Mouse (Mus musculus) midbrain, embryonic 15.5 days (tissue): ENCODE results near the gene Paqr9. TPM values are rescaled to one million over a fixed set of nuclear protein-coding genes. Genes with fewer than 3 reads are reported as not detected.

Source experiments
- ATAC-seq: fragments of 200-750 bp; cut with Nextera tagmentation; replicated peaks from 2 replicates; pipeline ENCODE4 v1.8.0; 2017; ENCODE audit warnings: moderate TSS enrichment
- H3K27ac ChIP-seq: fragments of 300-500 bp; sonication (generic); 2 replicates; pipeline ENCODE4 v1.5.1; 2015; ENCODE audit warnings: mild to moderate bottlenecking, inconsistent platforms
- H3K27me3 ChIP-seq: fragments of 300-500 bp; sonication (generic); replicated peaks from 2 replicates; pipeline ENCODE4 v1.6.1; 2015; ENCODE audit warnings: inconsistent platforms
- H3K36me3 ChIP-seq: fragments of 300-500 bp; sonication (generic); replicated peaks from 2 replicates; pipeline ENCODE4 v1.6.1; 2015; ENCODE audit warnings: inconsistent platforms
- H3K4me1 ChIP-seq: fragments of 300-500 bp; sonication (generic); 2 replicates; pipeline ENCODE4 v1.6.1; 2015; ENCODE audit warnings: inconsistent platforms
- H3K4me2 ChIP-seq: fragments of 300-500 bp; sonication (generic); 2 replicates; pipeline ENCODE4 v1.6.1; 2015; ENCODE audit warnings: inconsistent platforms, mild to moderate bottlenecking, moderate library complexity
- H3K4me3 ChIP-seq: fragments of 300-500 bp; sonication (generic); 2 replicates; pipeline ENCODE4 v1.5.1; 2015; ENCODE audit warnings: mild to moderate bottlenecking, inconsistent platforms
- H3K9ac ChIP-seq: fragments of 300-500 bp; sonication (generic); 2 replicates; pipeline ENCODE4 v1.6.1; 2015; ENCODE audit warnings: mild to moderate bottlenecking, inconsistent platforms
- H3K9me3 ChIP-seq: fragments of 300-500 bp; sonication (generic); 2 replicates; pipeline ENCODE4 v1.6.1; 2016; ENCODE audit warnings: inconsistent platforms
- WGBS: fragments of 180-500 bp; shearing (Covaris S2); methylation state at CpG from one replicate; pipeline ENCODE4 v1.1.7; 2015; ENCODE audit warnings: mixed read lengths; 5-methylcytosine and 5-hydroxymethylcytosine counted together
- polyA plus RNA-seq: library from polyadenylated mRNA; unstranded; fragments of >200 nt; fragmentation: Nextera tagmentation; extraction: Ambion mirVana; gene quantifications from 2 replicates; pipeline ENCODE4 v1.2.1, GENCODE M21; 2015

Gene Paqr9
- polyA plus RNA-seq, 1 experiment from 2014 or later, result 5.1 TPM

- Histone ChIP-seq H3K4me1 (peaks cover 5% of the 10 kb centered on the region; the same call in 1 of the 2 replicates), H3K9ac (no peak overlapping the region), H3K27me3 (no peaks in the 10 kb centered on the region), H3K4me3 (no peak overlapping the region), H3K4me2 (no peak overlapping the region), H3K27ac (no peak overlapping the region), H3K9me3 (no peaks in the 10 kb centered on the region), H3K36me3 (no peaks in the 10 kb centered on the region)
- ATAC-seq, result no peak
- WGBS, result 88% methylated on average over 5 of the region's 5 CpGs
These were observed 9.8 kb downstream of the Paqr9 start for GRCm38 (mm10) chr9:95569249-95569648.

GRCm38 (mm10) chr9:95569966-95570365 lies 10.5 kb downstream of the Paqr9 start:
- Histone ChIP-seq H3K27ac (no peak overlapping the region), H3K4me2 (no peak overlapping the region), H3K4me1 (peaks cover 5% of the 10 kb centered on the region; the same call in 1 of the 2 replicates), H3K27me3 (no peaks in the 10 kb centered on the region), H3K4me3 (no peak overlapping the region), H3K9me3 (no peaks in the 10 kb centered on the region), H3K9ac (no peak overlapping the region), H3K36me3 (no peaks in the 10 kb centered on the region)
- WGBS, result 85% methylated on average over 5 of the region's 5 CpGs
- ATAC-seq, result no peak

- H3K27me3 ChIP-seq, result no peaks in the 10 kb centered on the region
- no peak overlapping the region for H3K27ac ChIP-seq
- H3K4me1 ChIP-seq, result peaks cover 5% of the 10 kb centered on the region; the same call in 1 of the 2 replicates
- ATAC-seq, result no peak
- WGBS, result 86% methylated on average over 4 of the region's 4 CpGs
- no peaks in the 10 kb centered on the region for H3K9me3 ChIP-seq
- no peak overlapping the region for H3K9ac ChIP-seq
- no peaks in the 10 kb centered on the region for H3K36me3 ChIP-seq
- H3K4me2 ChIP-seq, result no peak overlapping the region
- H3K4me3 ChIP-seq, result no peak overlapping the region
These were observed 11.1 kb downstream of the Paqr9 start for GRCm38 (mm10) chr9:95570604-95571003.

GRCm38 (mm10) chr9:95571494-95571893 lies 12.0 kb downstream of the Paqr9 start:
- Histone ChIP-seq H3K4me2 (no peak overlapping the region), H3K4me3 (no peak overlapping the region), H3K9me3 (no peaks in the 10 kb centered on the region), H3K36me3 (no peaks in the 10 kb centered on the region), H3K27ac (no peak overlapping the region), H3K4me1 (peaks cover 5% of the 10 kb centered on the region; the same call in 1 of the 2 replicates), H3K27me3 (no peaks in the 10 kb centered on the region), H3K9ac (no peak overlapping the region)
- 79% methylated on average over 4 of the region's 4 CpGs for WGBS
- ATAC-seq, result no peak

- H3K27ac ChIP-seq, result no peak overlapping the region
- H3K4me3 ChIP-seq, result no peak overlapping the region
- H3K4me2 ChIP-seq, result no peak overlapping the region
- H3K9me3 ChIP-seq, result no peaks in the 10 kb centered on the region
- H3K36me3 ChIP-seq, result no peaks in the 10 kb centered on the region
- no peaks in the 10 kb centered on the region for H3K4me1 ChIP-seq
- no peak overlapping the region for H3K9ac ChIP-seq
- H3K27me3 ChIP-seq, result no peaks in the 10 kb centered on the region
- 76% methylated on average over 5 of the region's 5 CpGs for WGBS
- no peak for ATAC-seq
These were observed 13.1 kb downstream of the Paqr9 start for GRCm38 (mm10) chr9:95572558-95572957.

GRCm38 (mm10) chr9:95574116-95574515 lies 14.7 kb downstream of the Paqr9 start:
- Histone ChIP-seq H3K27ac (no peak overlapping the region), H3K4me2 (no peak overlapping the region), H3K27me3 (no peaks in the 10 kb centered on the region), H3K4me1 (no peaks in the 10 kb centered on the region), H3K9ac (no peak overlapping the region), H3K9me3 (no peaks in the 10 kb centered on the region), H3K4me3 (no peak overlapping the region), H3K36me3 (no peaks in the 10 kb centered on the region)
- WGBS, result 89% methylated on average over 4 of the region's 4 CpGs
- no peak for ATAC-seq

GRCm38 (mm10) chr9:95577502-95577901 lies 18.0 kb downstream of the Paqr9 start:
- Histone ChIP-seq H3K4me3 (no peak overlapping the region), H3K9ac (no peak overlapping the region), H3K9me3 (no peaks in the 10 kb centered on the region), H3K4me2 (no peak overlapping the region), H3K4me1 (peaks cover 7% of the 10 kb centered on the region), H3K36me3 (no peaks in the 10 kb centered on the region), H3K27me3 (0 out of 2 replicates have a peak, but pooled peaks cover 7% of the 10 kb centered on the region), H3K27ac (no peak overlapping the region)
- WGBS, result 94% methylated on average over 6 of the region's 6 CpGs
- ATAC-seq, result no peak

- 0 out of 2 replicates have a peak, but pooled peaks cover 7% of the 10 kb centered on the region for H3K27me3 ChIP-seq
- H3K9ac ChIP-seq, result no peak overlapping the region
- H3K4me2 ChIP-seq, result no peak overlapping the region
- H3K9me3 ChIP-seq, result no peaks in the 10 kb centered on the region
- WGBS, result 86% methylated on average over 5 of the region's 5 CpGs
- ATAC-seq, result no peak
- no peak overlapping the region for H3K4me3 ChIP-seq
- no peaks in the 10 kb centered on the region for H3K36me3 ChIP-seq
- peaks cover 7% of the 10 kb centered on the region for H3K4me1 ChIP-seq
- H3K27ac ChIP-seq, result no peak overlapping the region
These were observed 19.0 kb downstream of the Paqr9 start for GRCm38 (mm10) chr9:95578366-95578895.

- no peak overlapping the region for H3K27ac ChIP-seq
- H3K9ac ChIP-seq, result no peak overlapping the region
- H3K4me3 ChIP-seq, result no peak overlapping the region
- 53% methylated on average over 16 of the region's 16 CpGs for WGBS
- no peaks in the 10 kb centered on the region for H3K36me3 ChIP-seq
- H3K4me2 ChIP-seq, result peak overlapping the region; percentile 52; the same call in 1 of the 2 replicates
- 0 out of 2 replicates have a peak, but pooled peaks cover 9% of the 10 kb centered on the region for H3K27me3 ChIP-seq
- peaks cover 7% of the 10 kb centered on the region for H3K4me1 ChIP-seq
- no peaks in the 10 kb centered on the region for H3K9me3 ChIP-seq
- ATAC-seq, result no peak
These were observed 21.7 kb downstream of the Paqr9 start for GRCm38 (mm10) chr9:95581021-95581757.

GRCm38 (mm10) chr9:95581758-95582515 lies 22.5 kb downstream of the Paqr9 start:
- peak; percentile 45; the same call in 1 of the 2 replicates for ATAC-seq

GRCm38 (mm10) chr9:95582555-95582954 lies 23.1 kb downstream of the Paqr9 start:
- Histone ChIP-seq H3K27ac (no peak overlapping the region), H3K9me3 (no peaks in the 10 kb centered on the region), H3K4me3 (no peak overlapping the region), H3K27me3 (0 out of 2 replicates have a peak, but pooled peaks cover 9% of the 10 kb centered on the region), H3K4me1 (peaks cover 7% of the 10 kb centered on the region), H3K9ac (no peak overlapping the region), H3K36me3 (no peaks in the 10 kb centered on the region), H3K4me2 (no peak overlapping the region)
- 10% methylated on average over 8 of the region's 8 CpGs for WGBS
- no peak for ATAC-seq

More at GRCm38 (mm10) chr9:95581758-95582515, 22.5 kb downstream of the Paqr9 start:
- Histone ChIP-seq H3K9ac (no peak overlapping the region), H3K4me1 (peaks cover 7% of the 10 kb centered on the region), H3K9me3 (no peaks in the 10 kb centered on the region), H3K27me3 (0 out of 2 replicates have a peak, but pooled peaks cover 9% of the 10 kb centered on the region), H3K4me3 (peak overlapping the region; percentile 29), H3K27ac (no peak overlapping the region), H3K36me3 (no peaks in the 10 kb centered on the region), H3K4me2 (peak overlapping the region; percentile 52)
- WGBS, result 10% methylated on average over 20 of the region's 20 CpGs

- ATAC-seq, result no peak
- 0 out of 2 replicates have a peak, but pooled peaks cover 7% of the 10 kb centered on the region for H3K27me3 ChIP-seq
- H3K9me3 ChIP-seq, result no peaks in the 10 kb centered on the region
- H3K4me1 ChIP-seq, result peaks cover 7% of the 10 kb centered on the region
- no peak overlapping the region for H3K27ac ChIP-seq
- WGBS, result 83% methylated on average over 5 of the region's 5 CpGs
- H3K4me2 ChIP-seq, result no peak overlapping the region
- no peak overlapping the region for H3K4me3 ChIP-seq
- H3K9ac ChIP-seq, result no peak overlapping the region
- H3K36me3 ChIP-seq, result no peaks in the 10 kb centered on the region
These were observed 26.6 kb downstream of the Paqr9 start for GRCm38 (mm10) chr9:95586046-95586445.
